Mouse (Mus musculus) testis, adult 2 months (tissue): Measurements from ENCODE around the gene Zcchc7. TPM values are rescaled to one million over a fixed set of nuclear protein-coding genes. Genes with fewer than 3 reads are reported as not detected.

Experiments
- H3K27ac ChIP-seq: fragments of 200-500 bp; 2 replicates; pipeline ENCODE4 v1.5.1; 2012; ENCODE audit warnings: low read depth, low read length; ENCODE audit not compliant: control insufficient read depth, insufficient read depth
- H3K27me3 ChIP-seq: fragments of 200-500 bp; 2 replicates; pipeline ENCODE4 v1.6.1; 2012; ENCODE audit warnings: mild to moderate bottlenecking, low read length, moderate library complexity; ENCODE audit not compliant: control insufficient read depth, insufficient read depth
- H3K36me3 ChIP-seq: fragments of 200-500 bp; 2 replicates; pipeline ENCODE4 v1.6.1; 2012; ENCODE audit warnings: mild to moderate bottlenecking, low read length; ENCODE audit not compliant: control insufficient read depth, insufficient read depth
- H3K4me1 ChIP-seq: fragments of 200-500 bp; 2 replicates; pipeline ENCODE4 v1.6.1; 2012; ENCODE audit warnings: low read length; ENCODE audit not compliant: control insufficient read depth, insufficient read depth
- H3K4me3 ChIP-seq: fragments of 200-500 bp; 2 replicates; pipeline ENCODE4 v1.5.1; 2012; ENCODE audit warnings: low read depth, mild to moderate bottlenecking, low read length, moderate library complexity, mixed read lengths; ENCODE audit not compliant: control insufficient read depth
- CTCF ChIP-seq: fragments of 200-500 bp; IDR thresholded peaks from 2 replicates; pipeline ENCODE4 v1.5.1; 2012; ENCODE audit warnings: low read depth, mild to moderate bottlenecking, inconsistent platforms, low read length, moderate library complexity; ENCODE audit not compliant: control insufficient read depth, insufficient read depth, insufficient replicate concordance
- POLR2A ChIP-seq: fragments of 200-500 bp; IDR thresholded peaks from 2 replicates; pipeline ENCODE4 v1.6.1; 2012; ENCODE audit warnings: low read depth, mild to moderate bottlenecking, inconsistent platforms, low read length, moderate library complexity; ENCODE audit not compliant: control insufficient read depth
- polyA plus RNA-seq: library from polyadenylated mRNA; depleted of rRNA; stranded (reverse); fragments of >200 nt; gene quantifications from 2 replicates; pipeline ENCODE4 v1.2.3, GENCODE M21; 2012

Gene Zcchc7
- polyA plus RNA-seq, 1 experiment = 25.3 TPM

DNA sequence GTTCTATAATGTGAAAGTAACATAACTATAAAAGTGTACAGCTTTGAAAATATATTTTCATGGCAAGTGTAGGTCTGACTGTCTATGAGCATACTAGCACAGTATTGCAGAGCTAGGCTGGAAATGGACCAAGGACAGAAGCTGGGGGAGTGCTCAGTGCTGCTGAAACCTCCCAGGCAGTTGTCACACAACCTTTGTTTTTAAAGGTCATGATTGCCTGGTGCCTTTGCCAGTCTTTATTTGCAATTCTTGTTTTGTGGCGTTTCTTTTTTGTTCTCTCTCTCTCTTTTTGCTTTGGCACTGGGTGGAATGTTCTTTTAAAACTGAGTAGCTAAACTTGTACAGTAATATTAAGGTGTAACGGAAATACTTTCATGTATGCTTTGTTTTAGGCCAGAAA lies 21.0 kb downstream of the Zcchc7 start:
- no peak for TF ChIP-seq CTCF
- no peak for TF ChIP-seq POLR2A
- no peaks in the 10 kb centered on the region for H3K36me3 ChIP-seq
- H3K4me3 ChIP-seq = no peak overlapping the region
- no peak overlapping the region for H3K27ac ChIP-seq
- H3K27me3 ChIP-seq = no peaks in the 10 kb centered on the region
- no peaks in the 10 kb centered on the region for H3K4me1 ChIP-seq

DNA sequence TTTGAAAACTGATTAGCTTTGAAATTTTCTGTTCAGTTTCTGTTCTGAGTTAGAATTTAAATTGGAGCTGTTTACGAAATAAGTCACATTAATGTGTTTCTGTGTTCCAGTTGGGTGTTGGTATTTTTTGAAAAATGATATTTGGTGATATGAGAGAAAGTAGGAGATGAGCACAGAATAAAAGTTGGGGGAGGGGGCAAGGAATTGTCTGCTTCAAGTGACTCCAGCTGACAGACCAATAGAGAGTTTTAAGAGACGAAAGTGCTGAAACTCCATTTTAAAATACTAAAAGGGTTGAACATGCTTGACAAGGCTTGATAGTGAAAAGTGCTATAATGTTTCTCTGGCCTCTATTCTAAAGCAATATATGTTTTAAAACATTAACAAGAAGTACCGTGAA lies 21.4 kb downstream of the Zcchc7 start:
- no peaks in the 10 kb centered on the region for H3K27me3 ChIP-seq
- H3K36me3 ChIP-seq = no peaks in the 10 kb centered on the region
- no peak overlapping the region for H3K27ac ChIP-seq
- H3K4me3 ChIP-seq = no peak overlapping the region
- TF ChIP-seq POLR2A = no peak
- no peak for TF ChIP-seq CTCF
- no peaks in the 10 kb centered on the region for H3K4me1 ChIP-seq

DNA sequence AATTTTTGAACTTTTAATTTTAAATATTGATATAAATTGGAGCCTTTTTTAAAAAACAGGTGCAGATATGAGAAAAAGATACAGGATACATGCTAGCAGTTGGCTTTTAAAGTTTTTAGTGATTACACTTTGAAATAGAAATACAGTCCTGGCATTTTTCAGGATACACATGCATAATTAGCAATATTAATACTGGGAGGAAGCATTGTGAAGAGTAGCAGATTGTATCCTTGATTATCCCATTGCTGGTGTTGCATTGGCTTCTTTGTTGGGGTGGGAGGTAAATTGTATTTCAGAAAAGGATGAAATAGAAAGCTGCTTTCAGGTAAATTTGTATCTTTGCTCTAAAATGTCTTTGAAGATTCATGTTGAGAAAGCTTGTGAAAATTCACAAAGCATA lies 22.0 kb downstream of the Zcchc7 start:
- no peaks in the 10 kb centered on the region for H3K4me1 ChIP-seq
- H3K27me3 ChIP-seq = no peaks in the 10 kb centered on the region
- H3K27ac ChIP-seq = no peak overlapping the region
- no peak overlapping the region for H3K4me3 ChIP-seq
- H3K36me3 ChIP-seq = no peaks in the 10 kb centered on the region
- TF ChIP-seq POLR2A (no peak), CTCF (no peak)

DNA sequence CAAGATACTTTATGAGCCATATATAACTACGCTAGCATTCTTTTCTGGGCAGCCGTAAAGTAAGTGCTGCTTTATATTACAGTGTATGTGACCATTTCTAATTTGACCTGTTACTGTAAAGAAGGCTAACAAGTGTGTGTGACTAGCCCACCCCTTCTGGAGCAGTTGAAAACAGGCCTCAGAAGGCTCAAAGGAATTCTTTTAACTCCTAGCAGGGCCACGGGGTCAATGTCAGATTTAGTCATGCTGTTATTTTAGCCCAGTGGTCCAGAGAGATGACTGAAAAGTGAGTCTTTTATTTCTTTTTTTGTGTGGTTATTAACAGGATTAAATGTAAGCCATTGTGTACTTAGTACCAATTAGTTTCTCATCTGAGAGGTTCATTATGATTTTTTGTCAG lies 22.6 kb downstream of the Zcchc7 start:
- Histone ChIP-seq H3K27me3 (no peaks in the 10 kb centered on the region), H3K4me1 (no peaks in the 10 kb centered on the region), H3K4me3 (no peak overlapping the region), H3K36me3 (no peaks in the 10 kb centered on the region), H3K27ac (no peak overlapping the region)
- TF ChIP-seq POLR2A (no peak), CTCF (no peak)

DNA sequence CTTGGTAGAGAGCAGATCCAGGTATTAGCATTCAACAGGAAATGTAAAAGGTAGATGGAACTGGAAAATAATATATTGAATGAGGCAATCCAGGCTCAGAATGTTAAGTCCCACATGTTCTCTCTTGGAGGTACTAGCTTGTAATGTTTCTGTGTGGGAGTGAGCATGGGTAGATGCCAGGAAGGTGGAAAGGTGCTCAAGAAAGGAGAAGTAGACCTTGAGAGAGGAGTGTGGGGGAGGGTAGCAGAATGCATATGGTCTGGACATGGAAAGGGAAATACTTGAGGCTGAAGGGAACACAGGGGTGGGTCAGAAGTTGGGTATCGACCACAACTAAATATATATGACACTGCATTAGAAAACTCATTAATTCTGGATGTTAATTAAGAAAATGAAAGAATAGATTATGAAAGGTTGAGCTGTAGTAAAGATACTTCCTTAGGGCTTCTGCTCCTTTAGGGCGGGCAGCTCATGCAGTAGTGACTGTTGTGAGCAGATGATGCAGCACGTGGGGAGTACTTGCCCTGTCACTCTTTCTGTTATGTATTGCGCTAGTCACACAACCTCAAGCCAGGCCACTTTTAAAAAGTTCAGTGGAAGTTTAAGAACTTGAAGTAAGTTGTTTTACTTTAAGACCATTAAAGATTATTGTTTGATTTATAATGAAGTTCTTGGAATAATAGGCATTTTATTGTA lies 24.9 kb downstream of the Zcchc7 start:
- no peak for TF ChIP-seq CTCF
- TF ChIP-seq POLR2A = no peak
- Histone ChIP-seq H3K27ac (no peak overlapping the region), H3K4me1 (no peaks in the 10 kb centered on the region), H3K27me3 (no peaks in the 10 kb centered on the region), H3K4me3 (no peak overlapping the region), H3K36me3 (no peaks in the 10 kb centered on the region)

DNA sequence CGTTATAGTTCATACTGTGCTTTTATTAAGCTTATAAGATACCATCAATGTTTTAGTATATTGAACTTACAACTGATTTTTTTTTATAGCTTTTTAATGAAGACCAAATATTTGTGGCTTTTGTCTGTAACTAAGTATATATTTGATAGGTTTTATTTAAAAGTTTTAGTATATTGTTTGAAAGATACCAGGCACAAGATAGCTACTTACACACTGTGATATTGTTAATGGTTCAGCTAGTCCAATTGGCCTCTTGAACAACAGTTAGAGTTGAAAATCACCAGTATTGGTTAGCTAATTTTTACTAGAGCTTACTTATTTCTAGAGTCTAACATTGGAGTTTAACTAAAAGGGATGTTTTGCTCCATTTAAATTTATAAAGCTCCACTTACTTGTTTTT lies 25.8 kb downstream of the Zcchc7 start:
- Histone ChIP-seq H3K4me1 (no peaks in the 10 kb centered on the region), H3K4me3 (no peak overlapping the region), H3K36me3 (no peaks in the 10 kb centered on the region), H3K27me3 (no peaks in the 10 kb centered on the region), H3K27ac (no peak overlapping the region)
- no peak for TF ChIP-seq CTCF

DNA sequence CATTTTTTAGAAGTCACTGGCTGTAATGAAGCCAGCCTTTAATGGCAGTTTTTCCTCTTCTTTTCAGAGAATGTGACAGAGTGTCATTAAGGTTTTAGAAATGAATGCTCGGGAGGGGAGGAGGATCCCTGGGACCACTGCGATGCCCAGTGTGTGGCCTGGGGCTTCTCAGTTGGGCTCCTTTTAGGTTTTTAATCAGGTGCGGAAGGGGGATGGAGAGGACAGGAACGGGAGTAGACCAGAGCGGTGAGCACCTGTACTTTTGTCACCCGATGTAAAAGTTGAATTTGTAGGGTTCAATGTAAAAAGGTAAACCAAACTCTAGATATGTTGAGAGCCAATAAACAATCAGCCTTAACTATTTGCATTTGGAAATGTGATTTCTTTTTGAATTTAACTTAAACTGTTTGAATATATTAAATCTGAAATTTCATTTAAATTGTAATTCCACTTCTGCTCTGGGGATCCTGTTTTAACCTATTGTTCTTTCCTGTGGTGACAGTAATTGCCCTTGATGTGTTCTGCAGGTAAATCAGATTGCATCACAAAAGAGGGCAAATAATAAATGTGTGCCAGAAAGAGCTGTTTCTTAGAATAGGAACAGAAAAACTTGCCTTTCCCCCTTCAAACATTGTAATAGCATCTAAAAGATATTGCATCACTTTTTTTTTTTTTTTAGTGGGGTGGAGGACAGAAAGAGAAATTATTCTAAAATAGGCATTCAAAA lies 28.1 kb downstream of the Zcchc7 start:
- Histone ChIP-seq H3K4me1 (no peaks in the 10 kb centered on the region), H3K4me3 (no peak overlapping the region)

More for the DNA sequence above, 28.1 kb downstream of the Zcchc7 start:
- H3K27me3 ChIP-seq = no peaks in the 10 kb centered on the region
- no peaks in the 10 kb centered on the region for H3K36me3 ChIP-seq
- TF ChIP-seq POLR2A (no peak), CTCF (no peak)
- no peak overlapping the region for H3K27ac ChIP-seq
